ENCODE assay signal across 8 mouse cellular contexts in the genomic region with DNA sequence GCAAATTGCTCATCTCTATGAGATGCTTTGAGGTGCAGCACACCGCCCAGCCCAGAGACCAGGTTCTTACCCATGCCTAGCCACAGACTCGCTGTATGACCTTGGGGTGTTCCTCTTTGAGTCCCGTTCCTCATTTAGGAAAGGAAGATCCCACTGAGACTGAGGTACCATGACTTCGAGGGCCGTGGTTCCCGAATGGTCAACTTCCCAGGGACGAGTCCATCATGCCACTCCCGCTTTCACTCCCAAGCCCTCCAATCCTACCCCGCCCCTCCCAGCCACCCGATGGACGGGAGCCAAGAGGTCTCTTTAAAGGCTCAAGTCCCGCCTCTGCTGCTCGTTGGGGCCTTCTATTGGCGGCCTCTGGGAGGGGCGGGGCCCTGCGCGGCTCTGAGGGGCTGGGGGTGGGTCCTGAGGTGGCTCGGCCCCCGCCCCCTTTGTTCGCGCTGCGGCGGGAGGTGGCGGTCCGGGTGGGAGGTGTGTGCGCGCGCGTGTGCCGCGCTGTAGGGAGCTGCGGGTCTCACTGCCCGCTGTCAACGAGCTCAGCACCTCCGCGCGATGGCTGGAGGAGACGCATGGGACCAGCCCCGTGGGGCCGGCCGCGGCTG. TPM values are rescaled to one million over a fixed set of nuclear protein-coding genes. Genes with fewer than 3 reads are reported as not detected.
DNase-seq lines count a peak whose midpoint lies in the region; ATAC-seq and TF ChIP-seq lines count a peak whose summit lies in the region.

A gene (plus strand): TSS at position 439 of the 608 bp plus-strand sequence.

- 1% methylated on average over 42 of the region's 42 CpGs for WGBS in lung, embryonic 14.5 days
- under 1% methylated on average over 41 of the region's 42 CpGs for WGBS in olfactory bulb, adult 2 months

- peaks cover 80% of the 10 kb centered on the region for H3K27me3 ChIP-seq in E14TG2a.4 (ENCODE audit: insufficient read depth, low read length)
- no peaks in the 10 kb centered on the region for H3K27me3 ChIP-seq in lung, embryonic 14.5 days (ENCODE audit: insufficient read depth, low read length)

- peak; percentile 84 for DNase-seq in cerebellum, adult 11 months
- DNase-seq in forelimb bud, embryonic 11.5 days (ENCODE audit: low read depth, low spot score), result peak; percentile 91
- DNase-seq in layer of hippocampus, adult 8-10 months (ENCODE audit: low spot score in 2 of 2), result peak; percentile 86 to 92
- peak; percentile 98 for DNase-seq in lung, embryonic 14.5 days
- DNase-seq in thymus, adult 18-20 months, result peak; percentile 87 to 90

- peak within 1 kb of the TSS; percentile 36; the same call in 1 of the 2 replicates for H3K27ac ChIP-seq in lung, embryonic 14.5 days (ENCODE audit: low read depth)
- peak within 1 kb of the TSS; percentile 88 for H3K27ac ChIP-seq in olfactory bulb, adult 2 months (ENCODE audit: insufficient read depth, low read depth, low read length)

- peaks cover 53% of the 10 kb centered on the region for H3K4me1 ChIP-seq in E14TG2a.4 (replicated peaks; ENCODE audit: low read depth, low read length)
- peaks cover 75% of the 10 kb centered on the region for H3K4me1 ChIP-seq in lung, embryonic 14.5 days (ENCODE audit: insufficient read depth)
- H3K4me1 ChIP-seq in olfactory bulb, adult 2 months (ENCODE audit: control insufficient read depth, insufficient read depth, low read length), result peaks cover 58% of the 10 kb centered on the region

- H3K9ac ChIP-seq in lung, embryonic 14.5 days, result peak within 1 kb of the TSS; percentile 65

- peak; percentile 89 for TF ChIP-seq POLR2A in olfactory bulb, adult 2 months (IDR thresholded peaks at IDR 0.05; ENCODE audit: insufficient read depth, low read depth, low read length)

- peak within 1 kb of the TSS; percentile 89 for H3K4me3 ChIP-seq in E14TG2a.4 (replicated peaks; ENCODE audit: low read length)
- H3K4me3 ChIP-seq in lung, embryonic 14.5 days (ENCODE audit: low read depth, low read length), result peak within 1 kb of the TSS; percentile 76
- peak within 1 kb of the TSS; percentile 93 for H3K4me3 ChIP-seq in olfactory bulb, adult 2 months (ENCODE audit: insufficient read depth, low read depth, low read length)

- peak; percentile 56 to 63 for ATAC-seq in hematopoietic stem cell, adult 5-6 weeks (replicated peaks in 1 of 2; ENCODE audit: insufficient read depth in 1 of 2, low FRiP score in 2 of 2, low TSS enrichment in 1 of 2, low read depth in 1 of 2, poor library complexity in 2 of 2, severe bottlenecking in 2 of 2)
- peak; percentile 86 for ATAC-seq in lung, embryonic 14.5 days (ENCODE audit: insufficient read depth)

- no peaks in the 10 kb centered on the region for H3K36me3 ChIP-seq in E14TG2a.4 (ENCODE audit: insufficient read depth, low read length)
- no peaks in the 10 kb centered on the region for H3K36me3 ChIP-seq in lung, embryonic 14.5 days (ENCODE audit: insufficient read depth)

- H3K4me2 ChIP-seq in lung, embryonic 14.5 days, result peak within 1 kb of the TSS; percentile 96

- no peaks in the 10 kb centered on the region for H3K9me3 ChIP-seq in E14TG2a.4 (ENCODE audit: low read length)
- no peaks in the 10 kb centered on the region for H3K9me3 ChIP-seq in lung, embryonic 14.5 days (ENCODE audit: low read depth, low read length)

- no peak for TF ChIP-seq CTCF in E14TG2a.4 (conservative IDR thresholded peaks at IDR 0.05; ENCODE audit: low read length)
- no peak for TF ChIP-seq CTCF in lung, embryonic 14.5 days (IDR thresholded peaks at IDR 0.05; ENCODE audit: low read depth)
- TF ChIP-seq CTCF in olfactory bulb, adult 2 months (IDR thresholded peaks at IDR 0.05; ENCODE audit: insufficient read depth, low read depth, low read length), result no peak; the same call in 1 of the 2 replicates

RNA-seq across cellular contexts. Expression of the gene that starts here (rescaled TPM):
- 19.9 and 26.1 TPM in 2 replicates for total RNA-seq in hematopoietic stem cell, adult 5-6 weeks (2017)
- total RNA-seq in layer of hippocampus, adult 8-10 months (2022), result 10 to 100 TPM; 42.0 to 44.3 (median 42.9) TPM
- polyA plus RNA-seq in lung, embryonic 14.5 days (2014; fragmentation: Nextera tagmentation; extraction: Ambion mirVana), result 3.8 and 4.1 TPM in 2 replicates
- polyA plus RNA-seq in olfactory bulb, adult 2 months (2012; ENCODE audit: insufficient read depth, insufficient read length, low replicate concordance, missing spikeins), result 94.8 and 211 TPM in 2 replicates

Comparison
In these comparisons a context has a peak if more than half of its experiments do, and no peak if none do; other contexts are left out.
1. Peak in every context shown above with its lines: DNase-seq, ATAC-seq, H3K4me3 ChIP-seq and H3K27ac ChIP-seq.
2. RNA of the gene that starts here (polyA plus RNA-seq): 94.8 to 211 TPM in olfactory bulb, adult 2 months; 3.8 to 4.1 TPM in lung, embryonic 14.5 days; every median in the first group is over 10 times any median in the second.